Mouse (Mus musculus): ENCODE measurements around the gene E130309D02Rik. TPM values are rescaled to one million over a fixed set of nuclear protein-coding genes. Genes with fewer than 3 reads are reported as not detected.

Gene E130309D02Rik
- total RNA-seq, 2 experiments from 2014 or later, result 19.2 to 20.0 TPM

DNA sequence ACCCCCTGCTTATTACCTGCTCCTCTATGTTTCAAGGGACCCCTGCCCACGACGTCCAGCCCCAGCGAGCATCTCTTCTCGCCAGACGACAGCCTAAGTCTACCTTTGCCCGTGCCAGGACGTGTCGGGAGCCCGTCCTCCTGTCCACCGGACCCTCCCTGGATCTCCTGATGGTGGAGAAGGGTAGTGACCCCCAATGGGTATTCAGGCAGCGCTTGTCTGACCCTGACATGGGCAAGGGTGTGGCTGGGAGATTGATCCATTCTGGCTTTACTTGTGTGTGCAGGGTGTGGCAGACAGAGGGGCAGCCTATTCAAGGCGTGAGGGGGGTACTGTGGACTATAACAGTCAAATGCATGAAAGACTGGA, 45.0 kb downstream of the E130309D02Rik start:
- intact Hi-C loops (cut with DNase I), result no loop called here
- no peak for DNase-seq

DNA sequence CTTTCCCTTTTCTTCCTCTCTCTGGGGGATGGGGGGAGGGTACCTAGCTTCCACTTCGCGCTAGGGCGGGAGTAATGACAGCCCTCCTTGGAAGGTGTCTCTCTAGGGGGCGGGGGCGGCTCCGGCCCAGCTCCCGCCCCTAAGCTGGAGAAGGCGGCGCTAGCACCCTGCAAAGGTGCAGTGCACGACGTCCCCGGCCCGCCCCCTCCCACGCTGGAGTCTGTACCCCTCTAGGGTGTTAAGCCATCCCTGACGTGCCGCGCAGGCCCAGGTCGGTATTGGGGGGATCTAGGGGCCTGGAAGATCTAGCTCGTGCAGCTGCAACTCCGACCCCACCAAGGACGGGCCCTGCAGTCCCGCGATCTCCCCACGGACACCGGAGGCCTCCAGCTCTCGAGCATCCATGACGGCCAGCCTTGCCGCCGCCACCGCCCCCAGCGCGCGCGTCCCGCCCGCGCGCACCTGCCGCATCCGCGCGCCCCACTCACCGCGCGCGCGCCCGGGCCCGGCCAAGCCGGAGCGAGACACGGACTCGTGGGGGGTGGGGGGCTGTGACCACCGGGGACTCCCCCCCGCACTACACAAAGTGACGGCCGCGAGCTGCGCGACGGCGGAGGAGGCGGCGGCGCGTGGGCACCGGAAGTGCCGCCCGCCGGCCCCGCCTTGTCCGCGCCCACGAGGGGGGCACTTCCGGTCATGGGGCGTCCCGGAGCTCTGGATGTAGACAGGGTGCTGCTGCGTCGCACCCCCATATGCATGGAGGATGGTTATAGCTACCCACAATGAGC, 45.6 kb downstream of the E130309D02Rik start, which contains the start of gene Zfp316:
Gene Zfp316, minus strand, starts transcription at position 660 of the 788 bp plus-strand sequence.
- intact Hi-C loops (cut with DNase I), result no loop called here
- peak; percentile 74 to 76 for DNase-seq

DNA sequence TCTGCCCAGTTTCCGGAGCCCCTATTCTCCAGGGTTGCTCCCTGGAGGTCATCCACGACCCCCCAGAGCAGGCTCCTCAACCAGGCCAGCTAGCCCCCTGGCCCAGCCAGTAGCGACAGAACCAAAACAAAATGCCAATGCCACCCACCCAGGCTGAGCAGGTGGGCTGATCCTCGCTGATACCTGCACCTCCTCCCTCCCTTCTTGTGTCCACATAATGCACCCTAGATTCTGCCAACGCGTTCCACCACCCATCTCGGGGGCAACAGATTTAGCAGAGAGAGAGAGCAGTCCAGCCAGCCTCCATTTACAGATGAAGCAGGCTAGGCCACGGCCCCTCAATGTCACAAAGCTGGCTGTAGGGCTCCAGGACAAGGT, 46.2 kb downstream of the E130309D02Rik start:
- intact Hi-C loops (cut with DNase I), result no loop called here
- DNase-seq, result no peak

DNA sequence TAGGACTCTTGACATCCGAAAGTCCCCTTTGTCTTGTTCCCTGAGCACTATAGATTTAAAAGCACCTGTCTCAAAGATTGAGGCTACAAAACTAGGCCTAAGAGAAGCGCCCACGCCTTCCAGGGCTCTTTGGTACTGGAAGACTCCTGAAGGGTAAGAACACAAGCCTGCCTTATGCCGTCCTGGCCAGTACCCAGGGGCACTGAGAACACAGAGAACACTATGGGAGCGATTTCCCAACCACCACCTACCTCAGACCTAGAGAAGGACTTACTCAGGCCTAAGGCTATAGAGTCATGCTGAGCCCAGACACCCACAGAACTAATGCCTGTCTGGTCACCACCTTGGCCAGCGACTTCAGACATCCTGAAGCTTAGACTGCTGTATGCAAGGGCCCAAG, 48.4 kb downstream of the E130309D02Rik start:
- intact Hi-C loops (cut with DNase I), result no loop called here
- DNase-seq, result no peak

DNA sequence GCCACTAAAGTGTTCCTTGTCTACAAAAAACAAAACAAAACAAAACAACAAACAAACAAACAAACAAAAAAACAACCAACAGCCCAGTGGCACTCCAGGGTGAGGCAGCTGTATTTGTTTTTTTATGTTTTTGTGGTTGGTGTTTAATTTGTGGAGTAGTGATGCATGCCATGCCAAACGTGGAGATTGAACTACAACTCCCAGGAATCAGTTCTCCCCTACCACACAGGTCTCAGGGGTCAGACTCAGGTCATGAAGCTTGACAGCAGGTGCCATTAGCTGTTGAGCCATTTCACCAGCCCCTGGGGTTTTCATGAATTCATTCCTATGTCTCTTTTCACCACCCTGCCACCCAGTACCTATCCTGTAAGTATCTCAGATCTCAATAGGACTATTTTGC, 49.8 kb downstream of the E130309D02Rik start:
- DNase-seq, result no peak
- intact Hi-C loops (cut with DNase I), result no loop called here

DNA sequence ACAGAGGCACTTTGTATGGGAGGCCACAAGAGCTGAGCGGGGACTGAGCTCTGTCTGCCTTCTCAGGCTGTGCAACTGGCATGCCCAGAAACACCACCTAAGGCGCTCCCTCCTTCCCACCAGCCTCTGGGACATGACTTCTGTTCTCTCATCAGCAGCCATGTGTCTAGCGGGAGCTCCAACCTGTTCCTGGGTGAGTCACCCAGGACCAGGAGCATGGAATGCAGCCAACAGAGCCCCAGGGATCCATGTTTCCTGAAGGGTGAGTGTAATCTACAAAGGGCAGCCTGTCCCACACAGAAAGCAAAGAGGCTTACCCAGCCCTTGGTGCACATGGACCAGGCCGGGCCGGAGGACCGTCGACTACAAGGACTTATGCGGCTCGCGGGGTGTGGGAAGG, 50.5 kb downstream of the E130309D02Rik start:
- intact Hi-C loops (cut with DNase I), result no loop called here
- DNase-seq, result no peak

DNA sequence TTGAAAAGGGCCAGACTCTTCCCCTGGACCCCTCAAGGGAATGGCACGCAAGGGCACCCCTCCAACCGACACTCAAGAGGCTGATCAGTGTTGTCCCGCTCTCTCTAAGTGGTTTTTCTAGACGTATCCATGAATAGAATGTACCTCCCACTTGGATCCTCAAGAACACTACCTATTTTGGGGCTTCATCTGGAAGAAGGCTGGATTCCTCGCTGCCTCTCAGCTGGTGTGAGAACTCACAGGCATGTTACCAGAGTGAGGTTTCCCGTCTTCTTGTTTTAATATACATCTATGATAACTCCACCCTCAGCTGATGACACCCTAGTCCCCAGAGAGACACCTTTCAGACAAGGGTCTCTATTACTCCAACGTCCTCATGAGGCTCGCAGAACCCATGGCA, 53.5 kb downstream of the E130309D02Rik start:
- DNase-seq, result no peak
- intact Hi-C loops (cut with DNase I), result no loop called here

DNA sequence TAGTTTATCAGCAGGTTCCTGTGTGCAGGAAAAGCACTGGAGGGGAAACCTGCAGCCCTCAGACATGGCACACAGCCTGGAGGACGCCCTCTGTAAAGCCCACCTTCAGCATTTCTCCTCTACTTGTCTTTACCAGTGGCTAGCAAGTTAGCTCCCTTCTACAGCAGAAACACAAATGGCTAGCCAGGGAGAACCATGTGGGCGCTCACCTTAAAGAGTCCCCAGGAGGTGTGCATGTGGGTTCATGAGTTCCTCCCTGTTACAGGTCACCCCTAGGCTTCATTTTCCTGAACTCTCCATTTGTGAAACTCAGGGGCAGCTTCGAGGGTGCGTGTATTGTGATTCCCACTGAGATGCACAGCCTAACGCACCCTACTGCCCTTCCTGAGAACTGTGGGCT, 59.4 kb downstream of the E130309D02Rik start:
- DNase-seq, result no peak
- intact Hi-C loops (cut with DNase I), result no loop called here

DNA sequence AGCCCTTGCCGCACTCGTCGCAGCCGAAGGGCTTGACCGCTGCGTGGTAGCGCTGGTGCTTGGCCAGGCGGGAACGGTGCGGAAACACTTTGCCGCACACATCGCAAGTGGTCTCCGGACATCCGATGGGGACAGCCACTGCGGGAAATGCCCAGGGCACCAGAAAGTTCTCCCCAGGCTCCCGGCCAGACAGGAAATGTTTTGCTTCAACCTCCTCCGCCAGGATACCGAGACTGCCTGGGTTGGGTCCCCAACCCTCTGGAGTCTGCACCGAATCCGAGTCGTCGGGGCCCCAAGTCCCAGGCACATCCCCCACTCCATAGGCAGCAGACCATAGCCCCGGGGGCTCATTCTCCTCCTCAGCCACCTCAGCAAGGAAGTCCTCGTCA, 60.0 kb downstream of the E130309D02Rik start:
- no peak for DNase-seq

DNA sequence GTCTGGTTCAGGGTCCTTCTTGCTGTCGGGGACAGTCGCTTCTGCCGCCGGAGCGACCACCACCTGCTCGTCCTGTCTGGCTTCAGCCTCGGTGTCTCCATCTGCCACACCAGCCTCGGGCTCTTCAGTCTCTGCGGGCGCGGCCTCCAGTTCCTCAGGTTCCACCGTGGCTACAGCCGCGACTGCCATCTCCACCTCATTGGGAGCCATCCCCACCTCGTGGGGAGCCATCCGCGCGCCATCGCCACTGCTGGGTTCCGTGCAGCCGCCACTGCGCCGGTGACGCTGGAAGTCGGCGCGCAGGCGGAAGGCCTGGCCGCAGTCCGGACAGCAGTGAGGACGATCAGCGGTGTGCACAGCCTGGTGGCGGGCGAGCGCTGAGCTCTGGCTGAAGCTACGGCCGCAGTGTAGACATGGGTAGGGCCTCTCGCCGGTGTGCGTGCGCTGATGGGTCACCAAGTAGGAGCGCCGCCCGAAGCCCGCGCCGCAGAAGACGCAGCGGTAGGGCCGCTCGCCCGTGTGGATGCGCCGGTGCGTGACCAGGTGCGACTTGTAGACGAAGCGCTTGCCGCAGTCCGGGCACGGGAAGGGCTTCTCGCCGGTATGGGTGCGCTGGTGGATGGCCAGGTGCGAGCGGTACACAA, 60.6 kb downstream of the E130309D02Rik start:
- intact Hi-C loops (cut with DNase I), result no loop called here
- DNase-seq, result no peak

More for the DNA sequence above, 60.0 kb downstream of the E130309D02Rik start:
- intact Hi-C loops (cut with DNase I), result no loop called here

DNA sequence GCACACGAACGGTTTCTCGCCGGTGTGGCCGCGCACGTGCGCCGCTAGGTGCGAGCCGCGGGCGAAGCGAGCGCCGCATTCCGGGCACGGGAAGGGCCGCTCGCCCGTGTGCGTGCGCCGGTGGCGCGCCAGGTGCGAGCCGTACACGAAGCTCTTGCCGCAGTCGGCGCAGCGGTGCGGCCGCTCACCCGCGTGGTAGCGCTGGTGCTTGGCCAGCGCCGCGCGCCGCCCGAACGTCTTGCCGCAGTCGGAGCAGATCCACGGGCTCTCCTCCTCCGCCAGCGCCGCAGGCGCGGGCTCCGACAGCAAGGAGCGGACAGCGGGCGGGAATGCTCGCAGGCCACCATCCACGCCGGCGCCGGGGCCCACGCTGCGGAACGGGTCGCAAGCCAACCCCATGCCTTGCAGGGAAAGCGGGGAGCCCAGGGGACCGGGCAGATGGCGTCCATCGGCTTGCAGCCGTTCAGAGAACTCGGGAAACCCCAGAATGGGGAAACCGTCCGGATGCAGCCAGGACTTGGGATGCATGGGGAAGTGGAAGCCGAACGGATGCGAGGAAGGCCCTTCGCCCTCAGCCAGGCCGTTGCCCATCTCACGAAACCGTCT, 61.2 kb downstream of the E130309D02Rik start:
- intact Hi-C loops (cut with DNase I), result no loop called here
- DNase-seq, result no peak

DNA sequence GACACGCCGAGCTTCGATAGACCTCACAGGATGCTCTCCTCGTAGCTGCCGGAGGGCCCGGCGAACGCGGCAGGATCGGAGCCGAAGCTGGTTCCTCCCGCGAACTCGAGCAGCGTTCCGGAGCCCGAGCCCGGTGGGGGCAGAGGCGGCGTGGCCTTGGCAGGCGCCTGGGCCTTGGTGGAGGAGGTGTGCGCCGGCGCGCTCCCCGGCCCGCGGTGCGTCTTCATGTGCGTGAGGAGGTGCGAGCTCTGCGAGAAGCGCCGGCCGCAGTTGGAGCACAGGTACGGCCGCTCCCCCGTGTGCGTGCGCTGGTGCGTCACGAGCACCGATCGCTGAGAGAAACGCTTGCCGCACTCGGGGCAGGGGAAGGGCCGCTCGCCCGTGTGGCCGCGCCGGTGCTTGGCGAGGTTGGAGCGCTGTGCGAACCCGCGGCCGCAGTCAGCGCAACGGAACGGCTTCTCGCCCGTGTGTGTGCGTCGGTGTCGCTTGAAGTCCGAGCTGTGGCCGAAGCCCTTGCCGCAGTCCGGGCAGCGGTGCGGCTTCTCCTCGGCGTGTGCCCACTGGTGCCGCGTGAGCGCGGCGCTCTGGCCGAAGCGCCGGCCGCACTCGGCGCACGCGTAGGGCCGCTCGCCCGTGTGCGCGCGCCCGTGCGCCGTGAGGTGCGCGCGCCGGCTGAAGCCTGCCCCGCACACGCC, 61.8 kb downstream of the E130309D02Rik start:
- intact Hi-C loops (cut with DNase I), result no loop called here
- peak in 1 of 2 experiments; percentile 15 for DNase-seq

DNA sequence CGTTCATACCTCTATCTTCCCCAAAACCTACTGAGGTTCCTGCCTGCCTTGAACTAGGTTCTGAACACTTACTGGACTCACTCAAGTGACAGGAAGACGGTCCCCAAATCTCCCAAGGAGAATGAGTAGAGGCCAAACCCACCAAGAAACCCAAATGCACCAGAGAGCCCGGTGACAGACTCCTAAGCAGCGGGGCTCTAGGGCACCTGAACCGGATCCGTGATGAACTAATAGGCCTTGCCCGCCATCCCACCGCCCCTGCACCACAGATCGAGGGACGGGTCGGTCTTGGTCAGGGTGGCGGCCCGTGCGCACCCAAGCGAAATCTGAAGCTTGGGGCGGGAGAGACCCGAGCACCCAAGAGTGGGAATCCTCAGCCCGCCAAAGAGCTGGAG, 62.4 kb downstream of the E130309D02Rik start:
- DNase-seq, result no peak
- intact Hi-C loops (cut with DNase I), result no loop called here

DNA sequence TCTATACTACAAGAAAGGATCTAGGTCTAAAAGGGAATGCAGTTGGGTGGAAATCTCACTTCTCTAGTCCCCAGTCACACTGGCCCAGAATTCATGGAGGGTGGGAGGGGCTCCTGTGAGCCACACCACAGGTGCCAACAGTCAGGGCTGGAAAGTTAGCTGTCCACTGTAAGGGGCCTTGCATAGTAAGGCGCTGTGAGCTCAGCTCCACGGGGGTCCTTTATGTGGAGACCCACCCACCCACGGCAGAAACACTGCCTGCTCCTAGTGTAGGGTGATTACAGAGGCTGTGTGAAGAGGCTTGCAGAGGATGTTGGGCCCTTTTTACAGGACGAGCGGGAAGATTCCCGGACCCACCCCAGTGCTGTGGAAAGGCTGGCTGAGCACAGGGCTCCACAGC, 63.1 kb downstream of the E130309D02Rik start:
- no peak for DNase-seq
- intact Hi-C loops (cut with DNase I), result no loop called here

Other genes starting within 250 kb of the E130309D02Rik start
- 10 to 100 TPM; 33.4 to 33.5 TPM for gene Rnf216, start 202.4 kb downstream of the E130309D02Rik start, total RNA-seq (2021)
- gene Olfr718-ps1, start 167.8 kb downstream of the E130309D02Rik start, total RNA-seq (2021), result under 1 TPM in 1 of 2 experiments, not detected in 1; 0.05 TPM
- gene Rbak, start 134.6 kb downstream of the E130309D02Rik start, total RNA-seq (2021), result 1 to 10 TPM; 8.4 to 9.4 TPM
- not detected for gene Spdye4b, start 134.3 kb downstream of the E130309D02Rik start, total RNA-seq (2021)
- gene Spdye4a, start 88.5 kb downstream of the E130309D02Rik start, total RNA-seq (2021), result not detected
- gene Zfp12, start 80.2 kb downstream of the E130309D02Rik start, total RNA-seq (2021), result 10 to 100 TPM in 1 of 2 experiments, 1 to 10 TPM in 1; 9.6 to 12.4 TPM
- gene Zfp316, start 45.3 kb downstream of the E130309D02Rik start, total RNA-seq (2021), result 1 to 10 TPM; 5.0 to 6.3 TPM
- under 1 TPM; 0.50 to 0.86 TPM for gene Zfp853, start 21.7 kb downstream of the E130309D02Rik start, total RNA-seq (2021)
- gene Zdhhc4, start 13.9 kb upstream of the E130309D02Rik start, total RNA-seq (2021), result 10 to 100 TPM; 34.6 to 39.7 TPM
- gene Grid2ip, start 42.0 kb upstream of the E130309D02Rik start, total RNA-seq (2021), result not detected
- gene Kdelr2, start 88.5 kb upstream of the E130309D02Rik start, total RNA-seq (2021), result 10 to 100 TPM; 84.3 to 93.6 TPM
- gene Daglb, start 149.2 kb upstream of the E130309D02Rik start, total RNA-seq (2021), result 1 to 10 TPM; 7.9 to 8.8 TPM
- 100 to 1,000 TPM; 314 to 339 TPM for gene Rac1, start 212.7 kb upstream of the E130309D02Rik start, total RNA-seq (2021)